Mouse (Mus musculus): ENCODE results near the gene Tjp1.

- TF ChIP-seq CTCF (IDR thresholded peaks at IDR 0.05; ENCODE audit: control insufficient read depth, insufficient read depth, insufficient read length) (no peak), MYOD1 (IDR thresholded peaks at IDR 0.05; ENCODE audit: control insufficient read depth, insufficient read length, low read depth) (no peak)
Observed at GRCm38 (mm10) chr7:65370787-65371616, 156.6 kb downstream of the Tjp1 start.
